31 mouse cellular contexts compared by ENCODE assay signal in genomic region chr19:28137581-28137980, GRCm38 (mm10).
DNase-seq lines count a peak whose midpoint lies in the region; ATAC-seq and TF ChIP-seq lines count a peak whose summit lies in the region.
"Had no signal": no experiment of that assay in that cellular context is flagged by ENCODE, and none has a peak within 500 bp of the region (broad histone marks: within the 10 kb centered on the region; RNA-seq: fewer than 3 reads in every experiment).

No protein-coding gene starts in this region.

- no peak for ATAC-seq in liver, embryonic 11.5 days (replicated peaks; ENCODE audit: low FRiP score)
- ATAC-seq: CD4-positive, CD25-positive, alpha-beta regulatory T cell, adult 4 months; forebrain, embryonic 16.5 days; hindbrain, postnatal 0 days; inflammation-experienced regulatory T-cells, adult 6 months had no signal

- no peak overlapping the region for H3K9ac ChIP-seq in liver, embryonic 11.5 days (ENCODE audit: low read depth, low read length)
- H3K9ac ChIP-seq: embryonic facial prominence, embryonic 13.5 days; forebrain, embryonic 12.5 days; heart, embryonic 12.5 days; heart, embryonic 15.5 days; hindbrain, embryonic 14.5 days had no signal

- no peaks in the 10 kb centered on the region for H3K36me3 ChIP-seq in liver, embryonic 11.5 days (ENCODE audit: control insufficient read depth, insufficient read depth, low read length)
- H3K36me3 ChIP-seq: embryonic facial prominence, embryonic 10.5 days; embryonic facial prominence, embryonic 13.5 days; forebrain, embryonic 12.5 days; heart, embryonic 12.5 days; heart, embryonic 15.5 days; hindbrain, embryonic 10.5 days had no signal

- H3K27ac ChIP-seq in layer of hippocampus, adult 2 months = peak overlapping the region; percentile 89
- H3K27ac ChIP-seq in liver, embryonic 11.5 days (ENCODE audit: low read depth, low read length) = no peak overlapping the region
- H3K27ac ChIP-seq: embryonic facial prominence, embryonic 10.5 days; embryonic facial prominence, embryonic 13.5 days; forebrain, embryonic 12.5 days; gastrocnemius, adult 2 months; heart, embryonic 15.5 days; hindbrain, embryonic 10.5 days; hindbrain, embryonic 14.5 days; hindbrain, postnatal 0 days had no signal

- no peak overlapping the region for H3K4me2 ChIP-seq in liver, embryonic 11.5 days
- H3K4me2 ChIP-seq: embryonic facial prominence, embryonic 13.5 days; forebrain, embryonic 12.5 days; heart, embryonic 12.5 days; heart, embryonic 15.5 days; hindbrain, embryonic 14.5 days had no signal

- H3K4me1 ChIP-seq in liver, embryonic 11.5 days (replicated peaks; ENCODE audit: control insufficient read depth, insufficient read depth, low read length) = no peaks in the 10 kb centered on the region
- H3K4me1 ChIP-seq: embryonic facial prominence, embryonic 10.5 days; embryonic facial prominence, embryonic 13.5 days; heart, embryonic 12.5 days; heart, embryonic 15.5 days; hindbrain, embryonic 10.5 days had no signal

- 76% methylated on average over 10 of the region's 10 CpGs for WGBS in liver, embryonic 11.5 days

- H3K9me3 ChIP-seq in liver, embryonic 11.5 days (ENCODE audit: control insufficient read depth, low read length) = no peaks in the 10 kb centered on the region
- H3K9me3 ChIP-seq: embryonic facial prominence, embryonic 10.5 days; embryonic facial prominence, embryonic 13.5 days; forebrain, embryonic 12.5 days; heart, embryonic 12.5 days; heart, embryonic 15.5 days; hindbrain, embryonic 10.5 days had no signal

- no peak for TF ChIP-seq CTCF in layer of hippocampus, adult 2 months (conservative IDR thresholded peaks at IDR 0.05)

- no peak overlapping the region for H3K4me3 ChIP-seq in layer of hippocampus, adult 2 months
- H3K4me3 ChIP-seq in liver, embryonic 11.5 days (ENCODE audit: low read depth, low read length) = no peak overlapping the region
- H3K4me3 ChIP-seq: embryonic facial prominence, embryonic 10.5 days; embryonic facial prominence, embryonic 13.5 days; erythroblast, embryonic 14.5 days; forebrain, embryonic 12.5 days; gastrocnemius, adult 2 months; heart, embryonic 12.5 days; heart, embryonic 15.5 days; hindbrain, embryonic 10.5 days had no signal

- DNase-seq in layer of hippocampus, adult 11-12 months (ENCODE audit: low spot score) = peak; percentile 53
- peak; percentile 55 to 64 for DNase-seq in layer of hippocampus, adult 2 months (ENCODE audit: low spot score in 2 of 2)
- peak; percentile 64 for DNase-seq in layer of hippocampus, adult 9-11 months
- peak; percentile 58 to 60 for DNase-seq in layer of hippocampus, postnatal 36 days
- DNase-seq in frontal cortex, adult 2 months (ENCODE audit: extremely low spot score in 1 of 2, low spot score in 1 of 2) = no peak
- no peak for DNase-seq in liver, embryonic 11.5 days (ENCODE audit: low spot score)
- DNase-seq in spleen, adult 18-20 months = no peak
- DNase-seq: adrenal gland, adult 2 months; adrenal gland, postnatal 14 days; cerebellum, adult 11-12 months; cerebellum, adult 8-10 months; cerebellum, postnatal 10 days; cerebellum, postnatal 36 days; embryo, embryonic 11 days; gastrocnemius, adult 2 months; gastrocnemius, postnatal 14 days; heart, adult 18-20 months; heart, postnatal 10 days; heart, postnatal 36 days had no signal

- no peaks in the 10 kb centered on the region for H3K27me3 ChIP-seq in liver, embryonic 11.5 days (replicated peaks; ENCODE audit: control insufficient read depth, insufficient read depth, low read length)
- H3K27me3 ChIP-seq: embryonic facial prominence, embryonic 13.5 days; forebrain, embryonic 12.5 days; heart, embryonic 12.5 days; heart, embryonic 15.5 days had no signal

Comparison
In these comparisons a context has a peak if more than half of its experiments do, and no peak if none do; other contexts are left out.
1. DNase-seq: peak in layer of hippocampus, adult 11-12 months (single experiment), layer of hippocampus, adult 2 months (2 of 2), layer of hippocampus, adult 9-11 months (single experiment) and layer of hippocampus, postnatal 36 days (2 of 2); none in frontal cortex, adult 2 months (0 of 2), liver, embryonic 11.5 days (single experiment) and spleen, adult 18-20 months (0 of 2).